Mouse (Mus musculus): ENCODE results near the gene Snx21. TPM values are rescaled to one million over a fixed set of nuclear protein-coding genes. Genes with fewer than 3 reads are reported as not detected.
A peak's percentile ranks its signal among the peaks of the same experiment; 100 is the strongest.

Snx21 gene
- polyA plus RNA-seq, 1 experiment from 2014 or later, result 19.9 TPM

GRCm38 (mm10) chr2:164832748-164833301 lies 47.2 kb downstream of the Snx21 start, which contains the start of gene Ctsa:
Ctsa (plus strand) TSS chr2:164832873.
- Histone ChIP-seq H3K4me1 (replicated peaks; ENCODE audit: insufficient read depth, low read length) (peaks cover 13% of the 10 kb centered on the region; the same call in 1 of the 2 replicates), H3K36me3 (ENCODE audit: insufficient read depth, low read length) (peaks cover 18% of the 10 kb centered on the region), H3K9me3 (replicated peaks; ENCODE audit: low read length) (no peaks in the 10 kb centered on the region), H3K27ac (peak within 1 kb of the TSS; percentile 90), H3K9ac (ENCODE audit: low read depth, low read length) (peak within 1 kb of the TSS; percentile 74), H3K27me3 (ENCODE audit: insufficient read depth, low read length) (no peaks in the 10 kb centered on the region), H3K4me2 (ENCODE audit: low read length) (peak within 1 kb of the TSS; percentile 99), H3K4me3 (replicated peaks; ENCODE audit: low read depth, low read length) (peak within 1 kb of the TSS; percentile 66)
- ATAC-seq (replicated peaks; ENCODE audit: low FRiP score, low read depth) (peak; percentile 42), DNase-seq (ENCODE audit: low spot score) (peak; percentile 92)
- peak; percentile 71 for TF ChIP-seq CTCF (IDR thresholded peaks at IDR 0.05; ENCODE audit: low read depth)
- WGBS, result under 1% methylated on average over 35 of the region's 35 CpGs

GRCm38 (mm10) chr2:164833314-164833959 lies 47.8 kb downstream of the Snx21 start, which contains the start of gene Neurl2:
Neurl2 (minus strand) TSS chr2:164833456.
- H3K36me3 ChIP-seq (ENCODE audit: insufficient read depth, low read length), result peaks cover 21% of the 10 kb centered on the region
- H3K4me1 ChIP-seq (replicated peaks; ENCODE audit: insufficient read depth, low read length), result peaks cover 13% of the 10 kb centered on the region; the same call in 1 of the 2 replicates
- ATAC-seq (replicated peaks; ENCODE audit: low FRiP score, low read depth) (peak; percentile 50), DNase-seq (ENCODE audit: low spot score) (peak; percentile 94)
- under 1% methylated on average over 31 of the region's 31 CpGs for WGBS
- H3K9ac ChIP-seq (ENCODE audit: low read depth, low read length), result peak within 1 kb of the TSS; percentile 74
- H3K27me3 ChIP-seq (ENCODE audit: insufficient read depth, low read length), result no peaks in the 10 kb centered on the region
- peak within 1 kb of the TSS; percentile 99 for H3K4me2 ChIP-seq (ENCODE audit: low read length)
- TF ChIP-seq CTCF (IDR thresholded peaks at IDR 0.05; ENCODE audit: low read depth), result 0 out of 2 replicates have a peak, but pooled peaks have one; percentile 2
- peak within 1 kb of the TSS; percentile 66 for H3K4me3 ChIP-seq (replicated peaks; ENCODE audit: low read depth, low read length)
- peak within 1 kb of the TSS; percentile 90 for H3K27ac ChIP-seq
- H3K9me3 ChIP-seq (replicated peaks; ENCODE audit: low read length), result no peaks in the 10 kb centered on the region

- Histone ChIP-seq H3K9ac (ENCODE audit: low read depth, low read length) (peak overlapping the region; percentile 74), H3K4me1 (replicated peaks; ENCODE audit: insufficient read depth, low read length) (peaks cover 13% of the 10 kb centered on the region; the same call in 1 of the 2 replicates), H3K4me2 (ENCODE audit: low read length) (peak overlapping the region; percentile 99), H3K27ac (no peak overlapping the region), H3K36me3 (ENCODE audit: insufficient read depth, low read length) (peaks cover 31% of the 10 kb centered on the region), H3K9me3 (replicated peaks; ENCODE audit: low read length) (no peaks in the 10 kb centered on the region), H3K4me3 (replicated peaks; ENCODE audit: low read depth, low read length) (peak overlapping the region; percentile 66), H3K27me3 (ENCODE audit: insufficient read depth, low read length) (no peaks in the 10 kb centered on the region)
- WGBS, result 38% methylated on average over 8 of the region's 8 CpGs
- TF ChIP-seq CTCF (IDR thresholded peaks at IDR 0.05; ENCODE audit: low read depth), result 0 out of 2 replicates have a peak, but pooled peaks have one; percentile 27
- DNase-seq (ENCODE audit: low spot score) (peak; percentile 17), ATAC-seq (replicated peaks; ENCODE audit: low FRiP score, low read depth) (no peak)
These were observed 48.9 kb downstream of the Snx21 start for GRCm38 (mm10) chr2:164834531-164834930.

GRCm38 (mm10) chr2:164835164-164835563 lies 49.5 kb downstream of the Snx21 start:
- Histone ChIP-seq H3K9me3 (replicated peaks; ENCODE audit: low read length) (no peaks in the 10 kb centered on the region), H3K27ac (no peak overlapping the region), H3K27me3 (ENCODE audit: insufficient read depth, low read length) (no peaks in the 10 kb centered on the region), H3K4me3 (replicated peaks; ENCODE audit: low read depth, low read length) (no peak overlapping the region), H3K36me3 (ENCODE audit: insufficient read depth, low read length) (peaks cover 38% of the 10 kb centered on the region), H3K4me1 (replicated peaks; ENCODE audit: insufficient read depth, low read length) (peaks cover 13% of the 10 kb centered on the region; the same call in 1 of the 2 replicates), H3K4me2 (ENCODE audit: low read length) (peak overlapping the region; percentile 99; the same call in 1 of the 2 replicates), H3K9ac (ENCODE audit: low read depth, low read length) (no peak overlapping the region)
- ATAC-seq (replicated peaks; ENCODE audit: low FRiP score, low read depth) (no peak), DNase-seq (ENCODE audit: low spot score) (no peak)
- TF ChIP-seq CTCF (IDR thresholded peaks at IDR 0.05; ENCODE audit: low read depth), result no peak
- WGBS, result 94% methylated on average over 4 of the region's 4 CpGs

Other genes starting within 250 kb of the Snx21 start
- 715 and 716 TPM in 2 replicates for gene Wfdc2, start 223.4 kb upstream of the Snx21 start, polyA plus RNA-seq (2015; fragmentation: Nextera tagmentation; extraction: Ambion mirVana)
- gene Spint3, start 212.4 kb upstream of the Snx21 start, polyA plus RNA-seq (2015; fragmentation: Nextera tagmentation; extraction: Ambion mirVana), result not detected in 2 replicates
- not detected in 2 replicates for gene Wfdc6a, start 200.4 kb upstream of the Snx21 start, polyA plus RNA-seq (2015; fragmentation: Nextera tagmentation; extraction: Ambion mirVana)
- 0.16 TPM in 1 of 2 replicates, not detected in the other for gene Eppin, start 192.2 kb upstream of the Snx21 start, polyA plus RNA-seq (2015; fragmentation: Nextera tagmentation; extraction: Ambion mirVana)
- gene Wfdc6b, start 172.3 kb upstream of the Snx21 start, polyA plus RNA-seq (2015; fragmentation: Nextera tagmentation; extraction: Ambion mirVana), result not detected in 2 replicates
- 0.05 TPM in 1 of 2 replicates, not detected in the other for gene Wfdc8, start 172.2 kb upstream of the Snx21 start, polyA plus RNA-seq (2015; fragmentation: Nextera tagmentation; extraction: Ambion mirVana)
- 0.17 TPM in 1 of 2 replicates, not detected in the other for gene Wfdc16, start 147.0 kb upstream of the Snx21 start, polyA plus RNA-seq (2015; fragmentation: Nextera tagmentation; extraction: Ambion mirVana)
- gene Wfdc10, start 129.8 kb upstream of the Snx21 start, polyA plus RNA-seq (2015; fragmentation: Nextera tagmentation; extraction: Ambion mirVana), result 0.34 and 0.38 TPM in 2 replicates
- not detected in 2 replicates for gene Wfdc9, start 129.2 kb upstream of the Snx21 start, polyA plus RNA-seq (2015; fragmentation: Nextera tagmentation; extraction: Ambion mirVana)
- not detected in 2 replicates for gene Wfdc11, start 111.7 kb upstream of the Snx21 start, polyA plus RNA-seq (2015; fragmentation: Nextera tagmentation; extraction: Ambion mirVana)
- gene Wfdc13, start 100.7 kb upstream of the Snx21 start, polyA plus RNA-seq (2015; fragmentation: Nextera tagmentation; extraction: Ambion mirVana), result 1.4 and 1.6 TPM in 2 replicates
- gene Spint4, start 87.3 kb upstream of the Snx21 start, polyA plus RNA-seq (2015; fragmentation: Nextera tagmentation; extraction: Ambion mirVana), result 0.84 and 1.4 TPM in 2 replicates
- gene Spint5, start 70.5 kb upstream of the Snx21 start, polyA plus RNA-seq (2015; fragmentation: Nextera tagmentation; extraction: Ambion mirVana), result not detected in 2 replicates
- gene Wfdc3, start 39.9 kb upstream of the Snx21 start, polyA plus RNA-seq (2015; fragmentation: Nextera tagmentation; extraction: Ambion mirVana), result 0.64 and 1.1 TPM in 2 replicates
- 58.5 and 62.4 TPM in 2 replicates for gene Dnttip1, start 39.8 kb upstream of the Snx21 start, polyA plus RNA-seq (2015; fragmentation: Nextera tagmentation; extraction: Ambion mirVana)
- gene Ube2c, start 15.9 kb upstream of the Snx21 start, polyA plus RNA-seq (2015; fragmentation: Nextera tagmentation; extraction: Ambion mirVana), result 132 and 156 TPM in 2 replicates
- gene Tnnc2, start 5.9 kb upstream of the Snx21 start, polyA plus RNA-seq (2015; fragmentation: Nextera tagmentation; extraction: Ambion mirVana), result 0.45 and 1.0 TPM in 2 replicates
- 28.7 and 33.2 TPM in 2 replicates for gene Acot8, start 19.1 kb downstream of the Snx21 start, polyA plus RNA-seq (2015; fragmentation: Nextera tagmentation; extraction: Ambion mirVana)
- 5.2 and 5.4 TPM in 2 replicates for gene Zswim3, start 19.3 kb downstream of the Snx21 start, polyA plus RNA-seq (2015; fragmentation: Nextera tagmentation; extraction: Ambion mirVana)
- 15.5 and 15.8 TPM in 2 replicates for gene Zswim1, start 36.9 kb downstream of the Snx21 start, polyA plus RNA-seq (2015; fragmentation: Nextera tagmentation; extraction: Ambion mirVana)
- gene Spata25, start 42.7 kb downstream of the Snx21 start, polyA plus RNA-seq (2015; fragmentation: Nextera tagmentation; extraction: Ambion mirVana), result not detected in 2 replicates
- gene Ctsa, start 47.0 kb downstream of the Snx21 start, polyA plus RNA-seq (2015; fragmentation: Nextera tagmentation; extraction: Ambion mirVana), result 219 and 254 TPM in 2 replicates
- 9.2 and 9.4 TPM in 2 replicates for gene Neurl2, start 47.6 kb downstream of the Snx21 start, polyA plus RNA-seq (2015; fragmentation: Nextera tagmentation; extraction: Ambion mirVana)
- gene Pltp, start 71.9 kb downstream of the Snx21 start, polyA plus RNA-seq (2015; fragmentation: Nextera tagmentation; extraction: Ambion mirVana), result 43.9 and 45.4 TPM in 2 replicates
- gene Pcif1, start 93.5 kb downstream of the Snx21 start, polyA plus RNA-seq (2015; fragmentation: Nextera tagmentation; extraction: Ambion mirVana), result 70.0 and 76.5 TPM in 2 replicates
- gene Zfp335, start 125.9 kb downstream of the Snx21 start, polyA plus RNA-seq (2015; fragmentation: Nextera tagmentation; extraction: Ambion mirVana), result 7.5 and 7.6 TPM in 2 replicates
- gene Mmp9, start 155.0 kb downstream of the Snx21 start, polyA plus RNA-seq (2015; fragmentation: Nextera tagmentation; extraction: Ambion mirVana), result 1.7 and 1.9 TPM in 2 replicates
- 0.68 and 0.74 TPM in 2 replicates for gene Slc12a5, start 175.0 kb downstream of the Snx21 start, polyA plus RNA-seq (2015; fragmentation: Nextera tagmentation; extraction: Ambion mirVana)
- 35.6 and 38.6 TPM in 2 replicates for gene Ncoa5, start 249.0 kb downstream of the Snx21 start, polyA plus RNA-seq (2015; fragmentation: Nextera tagmentation; extraction: Ambion mirVana)